9 mouse cellular contexts compared by ENCODE assay signal in the genomic region with DNA sequence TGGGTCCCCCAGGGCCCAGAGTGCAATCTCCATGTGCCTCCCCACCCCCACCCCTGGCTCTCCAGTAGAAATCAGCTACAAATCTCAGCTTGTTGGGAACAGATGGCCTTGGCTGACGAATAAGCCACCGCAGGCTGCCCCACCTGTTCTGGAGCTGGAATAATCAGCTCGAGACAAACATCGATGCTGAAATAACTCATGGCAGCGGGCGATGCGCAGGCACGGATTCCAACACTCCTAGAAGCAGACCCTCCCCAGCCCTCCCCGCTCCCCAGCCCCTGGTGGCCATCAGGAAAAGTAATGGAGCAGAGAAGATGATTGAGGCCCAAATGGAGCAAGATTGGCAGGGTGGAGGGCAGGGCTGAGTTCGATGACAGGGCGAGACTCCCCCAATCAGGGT. TPM values are rescaled to one million over a fixed set of nuclear protein-coding genes. Genes with fewer than 3 reads are reported as not detected.
A peak's percentile ranks its signal among the peaks of the same experiment; 100 is the strongest.
DNase-seq lines count a peak whose midpoint lies in the region; ATAC-seq and TF ChIP-seq lines count a peak whose summit lies in the region.
"Had no signal": no experiment of that assay in that cellular context is flagged by ENCODE, and none has a peak within 500 bp of the region (broad histone marks: within the 10 kb centered on the region; RNA-seq: fewer than 3 reads in every experiment).

No protein-coding gene starts in this region.

- no peak for DNase-seq in thymus, adult 2 months
- DNase-seq in thymus, postnatal 0 days (ENCODE audit: low spot score), result no peak
- peak; percentile 70 for DNase-seq in embryonic facial prominence, embryonic 14.5 days (ENCODE audit: low spot score)
- peak; percentile 83 for DNase-seq in left cerebral cortex, postnatal 4 days
- peak; percentile 83 to 90 for DNase-seq in right cerebral cortex, postnatal 10 days (ENCODE audit: low spot score in 2 of 2)
- no peak for DNase-seq in kidney, postnatal 4 days
- no peak for DNase-seq in gastrocnemius, postnatal 36 days
- no peak for DNase-seq in urinary bladder, adult 2 months (ENCODE audit: low spot score)

- WGBS in thymus, adult 2 months, result 60% methylated on average over 11 of the region's 11 CpGs
- WGBS in embryonic facial prominence, embryonic 14.5 days, result 1% methylated on average over 11 of the region's 11 CpGs

- no peak overlapping the region for H3K4me3 ChIP-seq in thymus, adult 2 months (ENCODE audit: control insufficient read depth, insufficient read depth, low read length)
- H3K4me3 ChIP-seq in embryonic facial prominence, embryonic 14.5 days (ENCODE audit: low read depth, low read length), result no peak overlapping the region

- peak overlapping the region; percentile 35 for H3K4me2 ChIP-seq in embryonic facial prominence, embryonic 14.5 days (ENCODE audit: low read depth, low read length)

- peaks cover 24% of the 10 kb centered on the region for H3K4me1 ChIP-seq in thymus, adult 2 months (replicated peaks; ENCODE audit: control insufficient read depth, insufficient read depth, low read length)
- peaks cover 35% of the 10 kb centered on the region for H3K4me1 ChIP-seq in embryonic facial prominence, embryonic 14.5 days (ENCODE audit: control insufficient read depth, insufficient read depth, low read length)

- no peak overlapping the region for H3K27ac ChIP-seq in thymus, adult 2 months (ENCODE audit: control insufficient read depth, insufficient read depth, low read length)
- no peak overlapping the region for H3K27ac ChIP-seq in embryonic facial prominence, embryonic 14.5 days (replicated peaks; ENCODE audit: low read depth, low read length)
- H3K27ac ChIP-seq: liver, embryonic 14.5 days had no signal

- TF ChIP-seq POLR2A in thymus, adult 2 months (IDR thresholded peaks at IDR 0.05; ENCODE audit: control insufficient read depth, extremely low read depth, insufficient read depth, low read length, poor library complexity), result no peak

- intact Hi-C loops in left cerebral cortex, postnatal 4 days (cut with DNase I), result no loop called here
- intact Hi-C loops in gastrocnemius, postnatal 36 days (cut with DNase I), result no loop called here

- no peaks in the 10 kb centered on the region for H3K9me3 ChIP-seq in embryonic facial prominence, embryonic 14.5 days (ENCODE audit: control insufficient read depth, low read length)

- no peaks in the 10 kb centered on the region for H3K27me3 ChIP-seq in thymus, adult 2 months (ENCODE audit: control insufficient read depth, insufficient read depth, low read length)
- no peaks in the 10 kb centered on the region for H3K27me3 ChIP-seq in embryonic facial prominence, embryonic 14.5 days (replicated peaks; ENCODE audit: control insufficient read depth, insufficient read depth, low read length)

- no peaks in the 10 kb centered on the region for H3K36me3 ChIP-seq in thymus, adult 2 months (ENCODE audit: control insufficient read depth, insufficient read depth, low read length)
- H3K36me3 ChIP-seq in embryonic facial prominence, embryonic 14.5 days (ENCODE audit: control insufficient read depth, insufficient read depth, low read length), result no peaks in the 10 kb centered on the region

- ATAC-seq in embryonic facial prominence, embryonic 14.5 days (ENCODE audit: low read depth), result peak; percentile 48; the same call in 1 of the 2 replicates

- TF ChIP-seq CTCF in thymus, adult 2 months (IDR thresholded peaks at IDR 0.05; ENCODE audit: borderline replicate concordance, control insufficient read depth, extremely low read depth, insufficient read depth, low read length, poor library complexity), result peak; percentile 13; the same call in 1 of the 2 replicates

- no peak overlapping the region for H3K9ac ChIP-seq in embryonic facial prominence, embryonic 14.5 days (ENCODE audit: low read depth, low read length)
- H3K9ac ChIP-seq: liver, embryonic 14.5 days had no signal

RNA-seq across cellular contexts. Expression of gene Pipox, which starts 21.7 kb away (rescaled TPM):
- 5.1 and 6.5 TPM in 2 replicates for polyA plus RNA-seq in thymus, adult 2 months (2012; rRNA removed)
- polyA plus RNA-seq in thymus, postnatal 0 days (2015; fragmentation: Nextera tagmentation; extraction: Ambion mirVana), result 2.8 TPM in 2 replicates
- 1.5 and 1.8 TPM in 2 replicates for polyA plus RNA-seq in embryonic facial prominence, embryonic 14.5 days (2014; fragmentation: Nextera tagmentation; extraction: Ambion mirVana)
- total RNA-seq in left cerebral cortex, postnatal 4 days (2021), result 1 to 10 TPM; 1.5 to 3.7 TPM
- not detected for total RNA-seq in gastrocnemius, postnatal 36 days (2021)
- 0.37 and 0.66 TPM in 2 replicates for polyA plus RNA-seq in urinary bladder, adult 2 months (2012; rRNA removed)

RNA-seq across cellular contexts. Expression of gene Sez6, which starts 58.4 kb away (rescaled TPM):
- 1.1 TPM in 2 replicates for polyA plus RNA-seq in thymus, adult 2 months (2012; rRNA removed)
- polyA plus RNA-seq in thymus, postnatal 0 days (2015; fragmentation: Nextera tagmentation; extraction: Ambion mirVana), result 0.26 TPM in 2 replicates
- 1.4 and 1.8 TPM in 2 replicates for polyA plus RNA-seq in embryonic facial prominence, embryonic 14.5 days (2014; fragmentation: Nextera tagmentation; extraction: Ambion mirVana)
- total RNA-seq in left cerebral cortex, postnatal 4 days (2021), result 100 to 1,000 TPM; 246 to 287 TPM
- under 1 TPM in 1 of 2 experiments, not detected in 1; 0.10 TPM for total RNA-seq in gastrocnemius, postnatal 36 days (2021)
- polyA plus RNA-seq in urinary bladder, adult 2 months (2012; rRNA removed), result 0.09 and 0.21 TPM in 2 replicates

Comparison
In these comparisons a context has a peak if more than half of its experiments do, and no peak if none do; other contexts are left out.
1. DNase-seq: peak in embryonic facial prominence, embryonic 14.5 days (single experiment), left cerebral cortex, postnatal 4 days (single experiment) and right cerebral cortex, postnatal 10 days (2 of 2); none in thymus, adult 2 months (single experiment), thymus, postnatal 0 days (single experiment), kidney, postnatal 4 days (0 of 2), gastrocnemius, postnatal 36 days (0 of 2) and urinary bladder, adult 2 months (single experiment).